Mouse (Mus musculus): ENCODE measurements around the gene Spink4.

- TF ChIP-seq CTCF (IDR thresholded peaks at IDR 0.05; ENCODE audit: low read depth, low read length) (no peak), POLR2A (IDR thresholded peaks at IDR 0.05; ENCODE audit: insufficient read depth, low read length) (no peak)
Observed at GRCm38 (mm10) chr4:40898476-40899044, 21.3 kb upstream of the Spink4 start.
